Mouse (Mus musculus) mouse trophoblast stem cell (cell line): ENCODE data around the gene Dennd2a.

Experiments
- in situ Hi-C, 2 experiments: fragments of 300-500 bp; cut with MseI, MboI; formaldehyde crosslinking; loops; 2 replicates in 1 of 2; 3 replicates in 1 of 2; pipeline ENCODE4 v1.15.1; 2025

Gene Dennd2a

DNA sequence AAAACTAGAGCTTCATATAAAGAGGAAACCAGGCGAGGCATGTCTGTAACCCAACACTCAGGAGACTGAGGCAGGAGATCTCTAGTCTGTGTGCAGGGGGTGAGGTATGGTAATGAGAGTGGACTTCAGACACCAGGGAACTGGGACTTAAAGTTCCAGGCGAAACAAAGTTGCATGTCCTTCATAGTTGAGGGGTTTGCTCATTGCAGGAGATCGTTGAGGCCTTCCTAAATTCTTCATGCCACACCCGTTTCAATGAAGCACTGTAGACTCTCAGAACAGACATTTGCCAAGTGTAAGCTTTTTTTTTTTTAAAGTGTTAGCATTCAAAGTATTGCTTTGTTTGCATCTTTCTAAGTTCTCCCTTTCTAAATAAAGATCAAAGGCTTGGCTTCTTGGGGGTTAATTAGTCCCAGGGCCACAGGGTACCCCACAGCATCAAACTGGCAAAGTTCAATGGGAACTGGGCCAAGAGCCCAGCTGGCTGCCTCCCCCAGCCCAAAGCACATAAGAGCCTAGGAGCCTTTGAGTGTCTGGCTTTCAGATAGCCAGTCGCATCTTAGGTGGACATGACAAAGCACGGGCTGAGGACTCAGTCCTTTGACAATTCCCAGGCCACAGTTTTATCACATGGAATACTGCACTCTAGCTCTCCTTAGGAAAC is 1.7 kb upstream of the Dennd2a start:
- in situ Hi-C loops = no loop called here

GRCm38 (mm10) chr6:39556900-39557659 is 587 bp downstream of the Dennd2a start:
- in situ Hi-C loops = no loop called here

DNA sequence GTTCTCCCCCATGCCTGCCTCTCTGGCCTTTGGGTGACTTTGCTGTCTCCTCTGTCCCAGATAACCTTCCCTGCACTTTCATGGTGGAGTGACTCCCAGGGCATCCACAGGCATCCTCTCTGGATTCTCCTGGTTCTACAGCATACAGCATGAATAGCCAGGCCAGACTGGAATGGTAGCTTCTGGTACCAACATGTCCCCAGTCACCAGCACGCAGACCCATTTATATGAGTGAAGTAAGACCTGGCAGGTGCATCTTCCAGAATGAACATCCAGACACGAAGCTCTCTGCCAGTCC is 2.1 kb downstream of the Dennd2a start:
- in situ Hi-C loops = no loop called here

GRCm38 (mm10) chr6:39554888-39555647 is 2.6 kb downstream of the Dennd2a start:
- in situ Hi-C loops = loop anchor here in 1 of 2 experiments (5.0 kb wide), 1 partner anchor 88 kb away; no protein-coding TSS in a partner anchor

GRCm38 (mm10) chr6:39551981-39552636 is 5.6 kb downstream of the Dennd2a start:
- in situ Hi-C loops = loop anchor here in 1 of 2 experiments (5.0 kb wide), 1 partner anchor 85 kb away; no protein-coding TSS in a partner anchor

DNA sequence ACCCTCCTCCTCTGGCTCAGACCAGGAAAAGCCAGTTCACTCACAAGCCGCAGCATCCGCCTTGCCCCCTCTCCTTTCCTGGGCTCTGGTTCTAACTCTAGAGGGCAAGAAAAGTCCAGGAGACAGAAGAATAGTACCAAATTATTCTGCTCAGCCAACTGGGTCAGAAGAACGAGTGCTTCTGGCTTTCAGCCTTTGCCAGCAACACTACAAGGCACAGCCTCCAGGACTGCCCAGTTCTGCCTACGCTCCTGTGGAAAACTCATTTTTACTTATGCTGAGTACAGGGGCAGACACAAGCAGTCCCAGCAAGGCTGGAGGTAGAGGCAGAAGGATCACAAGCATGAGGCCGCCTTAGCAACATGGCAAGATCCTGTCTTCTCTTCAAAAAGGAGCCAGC is 9.6 kb downstream of the Dennd2a start:
- in situ Hi-C loops = no loop called here

DNA sequence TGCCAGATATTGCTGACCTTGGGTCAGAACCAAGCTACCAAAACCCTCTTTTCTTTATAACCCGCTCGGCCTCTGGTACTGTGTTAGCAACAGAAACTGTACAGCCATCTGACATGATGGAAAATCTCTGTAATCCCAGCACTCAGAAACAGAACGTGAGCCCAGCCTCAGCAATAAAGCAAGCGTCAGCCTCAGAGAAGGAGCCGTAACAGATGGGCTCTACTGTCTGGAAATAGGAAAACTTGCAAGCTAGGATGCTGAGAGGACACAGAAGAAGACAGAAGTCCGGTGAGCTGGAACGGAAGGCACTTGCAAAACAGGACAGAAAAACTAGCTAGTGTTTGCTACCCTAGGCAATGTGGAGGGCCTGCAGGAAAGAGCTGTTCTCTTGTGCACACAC is 12.2 kb downstream of the Dennd2a start:
- in situ Hi-C loops = no loop called here

DNA sequence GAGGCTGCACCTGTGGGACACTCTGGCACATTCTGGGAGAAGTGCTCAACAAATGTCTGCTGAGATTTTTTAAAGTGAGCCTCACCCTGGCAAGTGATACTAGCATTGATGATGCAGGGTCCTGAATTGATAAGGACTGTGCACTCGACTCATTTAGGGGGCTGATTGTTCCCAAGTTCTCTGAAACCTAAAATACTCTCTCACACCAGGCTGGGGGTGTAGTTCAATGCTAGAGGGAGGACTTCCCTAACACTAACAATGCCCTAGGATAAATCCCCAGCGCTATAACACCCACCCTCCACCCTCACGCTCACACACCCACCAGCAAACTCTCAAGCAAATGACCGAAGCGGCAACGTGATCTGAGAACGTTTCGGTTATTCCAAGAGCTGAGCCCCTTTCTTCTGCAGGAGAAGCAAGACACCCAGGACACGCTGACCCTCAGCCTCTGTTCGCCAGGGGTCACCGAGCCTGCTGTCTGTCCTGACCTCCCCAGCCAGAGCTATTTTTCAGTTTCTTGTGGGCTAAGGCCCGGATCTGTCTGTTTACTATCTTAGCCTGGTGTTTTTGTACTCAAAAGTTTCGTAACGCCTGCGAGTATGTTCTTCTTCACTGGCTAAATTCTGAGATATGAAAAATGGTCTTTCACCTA is 13.8 kb downstream of the Dennd2a start:
- in situ Hi-C loops = no loop called here

DNA sequence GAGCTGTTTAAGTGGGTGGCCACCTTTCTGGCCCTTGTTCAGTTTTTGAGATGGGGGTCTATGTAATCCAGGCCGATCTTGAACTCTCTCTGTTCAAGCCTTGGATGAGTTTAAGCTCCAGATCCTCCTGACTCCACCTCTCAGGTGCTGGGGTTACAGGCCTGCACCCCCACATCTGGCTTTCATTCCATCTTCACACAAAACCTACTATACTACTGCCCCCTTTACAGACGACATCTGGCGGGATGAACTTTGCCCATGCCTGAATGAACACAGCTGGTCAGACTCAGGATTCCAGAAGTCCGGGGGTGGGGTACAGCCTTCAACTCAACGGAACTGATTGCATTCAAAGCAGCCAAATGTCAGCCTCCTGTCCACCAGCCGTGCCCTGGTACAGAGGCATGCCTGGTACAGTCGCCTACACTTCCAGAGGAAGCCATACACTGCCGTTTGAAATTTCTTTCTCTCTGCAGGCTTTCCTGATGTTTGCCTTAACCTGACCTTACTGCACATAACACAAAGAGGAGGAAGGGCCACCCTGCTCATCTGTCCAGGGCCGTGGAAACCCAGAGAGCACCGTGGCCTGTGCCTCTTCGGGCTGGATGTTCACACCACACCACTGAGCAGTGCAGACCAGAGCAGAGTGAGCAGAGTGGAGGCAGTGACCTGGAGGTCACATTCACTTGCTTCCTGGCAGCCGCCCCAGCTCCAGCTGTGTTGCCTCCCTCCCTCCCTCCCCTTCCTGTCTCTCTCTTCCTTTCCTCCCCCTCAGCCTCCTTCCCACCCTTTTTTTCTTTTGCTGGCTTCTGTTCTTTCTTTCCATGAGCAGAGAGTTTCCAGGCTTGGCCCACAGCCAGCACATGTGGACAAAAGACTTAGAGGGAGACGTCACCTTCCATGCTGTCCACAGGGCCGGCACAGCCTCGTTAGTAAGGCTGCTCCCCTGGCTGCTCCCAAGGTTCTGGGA is 14.8 kb downstream of the Dennd2a start:
- in situ Hi-C loops = no loop called here

DNA sequence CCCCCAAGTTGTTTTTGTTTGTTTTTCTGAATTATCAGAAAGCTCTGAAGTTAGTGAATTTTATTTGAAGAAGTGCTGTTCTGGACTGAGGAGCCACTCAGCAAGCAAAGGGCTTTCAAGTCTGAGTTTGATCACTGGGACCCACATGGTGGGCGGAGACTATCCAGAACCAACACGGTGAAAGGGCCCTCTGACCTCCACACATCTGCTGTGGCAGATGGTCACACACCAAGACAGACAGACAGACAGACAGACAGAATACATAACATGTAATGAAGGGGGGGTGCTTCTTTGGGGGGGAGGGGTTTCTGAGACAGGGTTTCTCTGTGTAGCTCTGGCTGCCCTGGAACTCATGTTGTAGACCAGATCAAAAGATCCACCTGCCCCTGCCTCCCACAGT is 17.1 kb downstream of the Dennd2a start:
- in situ Hi-C loops = no loop called here

GRCm38 (mm10) chr6:39539679-39540155 is 17.9 kb downstream of the Dennd2a start:
- in situ Hi-C loops = no loop called here

DNA sequence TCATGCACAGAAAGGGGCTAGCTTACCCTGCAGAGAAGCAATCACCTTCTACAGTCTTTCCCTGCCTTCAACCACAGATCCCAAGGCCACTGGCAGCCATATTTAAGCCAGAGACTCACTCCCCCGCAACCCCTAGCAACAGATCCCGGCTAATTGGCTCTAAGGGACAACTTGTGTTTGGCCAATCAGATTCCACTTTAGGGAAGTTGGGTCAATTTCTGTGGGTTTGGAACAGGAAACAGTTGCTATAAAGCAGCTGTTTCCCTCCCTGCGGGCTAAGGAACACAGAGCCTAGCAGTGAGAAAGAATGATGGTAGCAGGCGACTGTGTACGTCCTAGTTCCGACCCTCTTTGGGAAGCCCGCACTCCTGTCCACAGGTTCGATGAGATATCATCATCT is 19.4 kb downstream of the Dennd2a start:
- in situ Hi-C loops = no loop called here

GRCm38 (mm10) chr6:39537276-39537675 is 20.4 kb downstream of the Dennd2a start:
- in situ Hi-C loops = no loop called here

GRCm38 (mm10) chr6:39536621-39537020 is 21.0 kb downstream of the Dennd2a start:
- in situ Hi-C loops = no loop called here

DNA sequence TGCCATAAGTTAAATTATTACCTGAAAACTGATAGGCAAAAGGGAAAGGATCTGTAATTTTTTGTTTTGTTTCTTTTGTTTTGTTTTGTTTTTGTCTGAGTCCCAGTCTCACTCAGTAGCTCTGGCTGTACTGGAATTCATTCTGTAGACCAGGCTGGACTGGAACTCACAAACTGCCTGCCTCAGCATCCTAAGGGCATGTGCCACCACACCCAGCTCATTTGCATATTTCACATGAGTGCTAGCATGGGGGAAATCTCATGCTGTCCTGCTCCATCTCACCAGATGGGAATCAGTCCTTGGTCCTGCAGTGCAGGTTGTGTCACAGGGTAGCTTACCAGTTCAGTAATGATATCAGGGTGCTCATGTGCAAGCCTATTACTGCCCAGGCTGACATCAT is 22.7 kb downstream of the Dennd2a start:
- in situ Hi-C loops = no loop called here

DNA sequence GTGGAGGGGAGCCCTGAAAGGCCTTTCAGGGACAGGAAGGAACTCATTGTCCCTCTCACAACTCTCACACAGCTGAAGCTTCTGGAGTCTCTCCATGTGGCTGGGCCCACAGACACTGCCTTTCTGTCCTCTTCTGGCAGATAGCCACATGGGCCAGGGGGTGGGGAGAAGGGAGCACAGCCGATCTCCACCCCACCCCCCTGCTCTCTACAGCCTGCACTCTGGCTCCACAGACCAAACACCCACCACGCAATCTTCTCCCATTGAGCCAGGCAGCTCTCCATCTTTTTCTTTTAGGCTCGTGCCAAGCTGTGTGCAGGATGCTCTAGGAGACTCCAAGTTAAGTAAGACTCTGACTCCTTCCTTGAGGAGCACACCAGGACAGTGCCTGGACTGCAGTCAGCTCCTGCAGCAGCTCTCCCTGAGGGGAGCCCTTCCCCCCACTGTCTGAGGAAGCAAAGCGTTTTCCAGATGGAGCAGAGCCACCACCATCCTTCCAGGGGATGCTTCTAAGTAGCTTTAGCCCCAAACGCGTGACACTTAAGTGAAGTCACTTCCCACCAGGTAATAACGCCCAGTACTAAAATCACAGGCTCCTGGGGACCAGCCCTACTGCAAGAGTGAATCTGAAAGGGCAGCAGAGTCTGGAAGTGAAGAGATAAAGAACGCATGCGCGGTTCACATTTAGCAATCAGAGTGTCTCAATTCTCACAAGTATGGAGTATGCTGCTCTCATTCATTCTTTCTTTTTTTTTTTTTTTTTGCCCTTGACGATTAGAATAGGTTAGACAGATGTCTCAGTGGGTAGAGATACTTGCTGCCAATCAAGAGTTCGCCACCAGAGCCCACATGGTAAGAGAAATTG is 28.8 kb downstream of the Dennd2a start:
- in situ Hi-C loops = no loop called here

DNA sequence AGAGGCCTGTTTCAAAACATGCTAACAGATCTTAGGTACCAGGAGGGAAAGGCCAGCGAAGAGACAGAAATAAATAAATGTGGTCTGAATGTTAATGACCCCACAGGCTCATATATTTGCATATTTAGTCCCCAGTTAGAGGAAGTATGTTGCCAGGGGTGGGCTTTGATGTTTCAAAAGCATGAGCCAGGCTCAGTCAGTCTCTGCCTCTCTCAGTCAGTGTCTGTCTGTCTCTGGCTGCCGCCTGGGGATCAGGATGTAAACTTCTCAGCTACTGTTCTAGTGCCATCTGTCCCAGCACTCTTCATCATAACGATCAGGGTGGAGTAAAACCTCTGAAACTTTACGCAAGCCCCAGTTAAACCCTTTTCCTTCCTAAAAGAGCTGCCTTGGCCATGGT is 29.9 kb downstream of the Dennd2a start:
- in situ Hi-C loops = no loop called here

DNA sequence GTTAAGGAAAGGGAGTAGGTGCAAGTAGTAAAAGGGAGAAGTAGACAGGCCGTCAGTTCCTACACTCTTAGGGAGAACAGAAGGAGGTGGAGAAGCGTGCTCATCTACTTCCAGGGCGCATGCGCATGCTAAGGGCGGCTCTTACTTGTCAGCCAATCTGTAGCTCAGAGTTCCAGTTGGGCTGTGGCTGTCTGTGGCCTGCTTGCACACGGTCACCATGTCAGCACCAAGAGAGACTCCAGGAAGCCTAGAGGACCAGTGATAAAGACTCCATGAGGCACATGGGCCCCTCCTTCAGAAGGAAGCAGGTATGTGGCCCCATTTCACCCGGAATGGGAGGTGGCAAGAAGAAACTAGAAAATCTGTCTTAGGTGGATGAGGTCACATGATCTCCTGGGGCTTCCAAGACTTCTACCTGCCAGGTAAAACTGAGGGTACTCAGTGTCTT is 30.3 kb downstream of the Dennd2a start:
- in situ Hi-C loops = no loop called here

DNA sequence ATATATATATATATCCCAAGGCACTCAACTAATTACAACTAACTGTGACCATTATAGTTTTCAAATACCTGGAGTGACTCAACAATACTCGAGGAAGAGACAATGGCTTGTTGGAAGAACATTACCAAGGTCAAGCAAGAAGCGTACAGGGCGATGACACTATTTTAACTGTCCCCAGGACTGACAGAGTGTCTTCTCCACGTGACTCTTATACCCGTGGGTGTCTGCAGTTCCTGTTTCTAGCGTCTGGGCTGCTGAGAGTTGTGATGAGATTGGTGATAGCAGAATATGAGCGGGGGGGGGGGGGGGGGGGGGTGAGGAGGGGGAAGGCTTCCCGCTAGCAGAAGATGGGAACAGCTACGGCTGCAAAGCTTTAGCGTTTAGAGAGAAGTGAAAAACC is 30.9 kb downstream of the Dennd2a start:
- in situ Hi-C loops = no loop called here
